Mouse (Mus musculus) frontal cortex, postnatal 36 days (tissue): ENCODE measurements around the gene Rpl3l.
"Not testable (repeated sequence)": the region's sequence is repeated elsewhere in the genome, so short reads cannot be mapped to it uniquely, and the experiment has no call there.

Source experiments
- DNase-seq, 2 experiments: peaks; one replicate each; pipeline ENCODE4 v3.0.0; 2022; ENCODE audit warnings: low spot score in 2 of 2

Rpl3l gene

DNA sequence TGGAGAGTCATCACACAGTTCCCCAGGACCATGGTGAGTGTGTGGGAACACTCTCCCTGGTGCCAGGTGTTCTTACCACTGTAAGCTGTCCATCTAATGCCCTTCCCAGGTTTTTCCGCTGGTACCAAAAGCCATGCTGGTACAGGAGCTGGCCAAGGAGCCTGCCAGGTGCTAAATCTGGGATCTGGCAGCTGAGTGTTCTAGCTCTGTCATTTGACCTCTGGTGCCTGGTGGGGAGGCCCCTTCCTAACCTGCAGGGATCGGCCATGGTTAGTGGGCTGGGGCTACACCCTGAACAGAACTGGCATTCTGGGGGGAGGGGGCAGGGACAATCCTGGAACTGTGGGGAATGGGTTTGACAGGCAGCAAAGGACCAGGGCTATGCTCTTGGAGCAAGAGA is at the start of gene Rpl3l:
Gene Rpl3l, plus strand, starts transcription at position 203 of the 400 bp plus-strand sequence.
- DNase-seq, result no peak

DNA sequence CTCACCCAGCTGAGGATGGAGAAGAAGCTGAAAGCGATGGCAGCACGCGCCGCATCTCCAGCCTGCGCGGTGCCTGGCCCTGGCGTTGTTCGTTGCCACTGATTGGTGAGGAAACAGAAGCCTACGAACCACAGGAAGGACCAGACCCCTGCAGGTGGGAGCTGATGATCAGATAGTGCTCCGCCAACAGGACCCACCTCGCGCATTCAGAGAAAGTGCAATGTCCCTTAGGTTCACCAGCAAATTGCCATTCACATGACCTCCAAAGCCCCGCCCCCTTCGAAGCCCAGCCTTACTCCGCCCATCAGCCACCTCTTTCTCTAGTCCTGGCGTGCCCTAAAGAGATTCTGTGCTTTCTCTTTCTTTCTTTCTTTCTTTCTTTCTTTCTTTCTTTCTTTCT is 41.1 kb upstream of the Rpl3l start:
- DNase-seq, result no peak

GRCm38 (mm10) chr17:24687146-24687595 is 40.4 kb upstream of the Rpl3l start:
- no peak for DNase-seq

GRCm38 (mm10) chr17:24687599-24687998 is 40.0 kb upstream of the Rpl3l start:
- DNase-seq, result no peak

GRCm38 (mm10) chr17:24689251-24690081 is 38.2 kb upstream of the Rpl3l start, which contains the start of gene Syngr3:
TSS of gene Syngr3 (minus strand) at chr17:24689955.
- DNase-seq, result peak; percentile 57 to 60

DNA sequence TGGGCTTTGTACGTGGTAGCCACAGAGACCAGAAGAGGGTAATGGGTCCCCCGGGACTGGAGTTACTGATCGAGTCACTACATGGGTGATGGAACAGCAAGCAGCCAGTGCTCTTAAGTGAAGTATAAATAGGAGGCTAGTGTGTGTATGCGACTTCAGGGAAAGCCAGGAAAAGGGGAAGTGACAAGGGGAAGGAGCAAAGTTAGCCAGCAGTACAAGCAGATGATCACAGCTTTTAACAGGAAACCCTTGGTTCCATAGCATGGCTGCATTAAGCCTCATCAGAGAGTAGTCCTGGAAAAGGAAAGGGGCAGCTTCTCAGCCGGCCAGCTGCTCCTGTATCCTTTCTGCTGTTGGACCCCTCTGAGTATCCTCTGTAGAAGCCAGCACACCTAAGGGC is 35.2 kb upstream of the Rpl3l start:
- DNase-seq, result no peak

- no peak for DNase-seq
Observed at GRCm38 (mm10) chr17:24695326-24696010, 32.2 kb upstream of the Rpl3l start.

DNA sequence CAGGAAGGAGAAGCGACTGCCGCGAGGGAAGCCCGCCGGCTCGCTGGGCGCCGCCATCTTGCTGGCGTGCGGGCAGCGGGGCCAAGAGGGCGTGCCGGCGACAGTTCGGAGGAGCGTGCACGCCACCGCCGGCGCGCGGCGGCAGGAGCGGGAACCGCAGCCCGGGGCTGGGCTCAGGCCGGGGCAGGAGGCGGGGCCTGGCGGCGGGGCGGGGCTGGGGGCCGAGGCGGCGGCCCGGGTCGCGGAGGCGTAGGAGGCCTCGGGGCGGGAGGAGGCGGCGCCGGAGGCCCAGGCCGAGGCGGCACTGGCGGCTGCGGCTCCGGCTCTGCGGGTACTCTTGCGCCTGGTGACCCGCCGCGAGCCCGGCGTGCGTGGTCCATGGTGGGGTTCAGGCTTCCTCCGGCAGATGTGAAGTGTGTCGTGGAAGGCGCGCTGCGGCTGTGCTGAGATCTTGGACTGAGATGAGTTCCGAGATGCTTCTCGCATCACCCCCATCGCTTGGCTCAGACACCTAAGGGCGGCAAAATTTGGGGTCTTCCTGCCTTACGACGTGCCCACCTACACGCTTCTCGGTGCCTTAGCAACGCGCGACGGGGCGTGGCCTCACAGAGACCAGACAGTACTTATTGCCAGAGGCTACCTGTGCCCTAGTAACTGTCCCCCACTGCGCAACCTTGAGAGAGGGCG is 31.5 kb upstream of the Rpl3l start, which contains the start of the genes Gfer and Noxo1:
Gene Gfer, minus strand, starts transcription at position 146 of the 687 bp plus-strand sequence.
Gene Noxo1, plus strand, starts transcription at position 224 of the 687 bp plus-strand sequence.
- DNase-seq, result peak; percentile 74 to 80

- DNase-seq, result no peak
Observed at GRCm38 (mm10) chr17:24697985-24698384, 29.6 kb upstream of the Rpl3l start.

- no peak for DNase-seq
Observed at GRCm38 (mm10) chr17:24698715-24699114, 28.9 kb upstream of the Rpl3l start.

DNA sequence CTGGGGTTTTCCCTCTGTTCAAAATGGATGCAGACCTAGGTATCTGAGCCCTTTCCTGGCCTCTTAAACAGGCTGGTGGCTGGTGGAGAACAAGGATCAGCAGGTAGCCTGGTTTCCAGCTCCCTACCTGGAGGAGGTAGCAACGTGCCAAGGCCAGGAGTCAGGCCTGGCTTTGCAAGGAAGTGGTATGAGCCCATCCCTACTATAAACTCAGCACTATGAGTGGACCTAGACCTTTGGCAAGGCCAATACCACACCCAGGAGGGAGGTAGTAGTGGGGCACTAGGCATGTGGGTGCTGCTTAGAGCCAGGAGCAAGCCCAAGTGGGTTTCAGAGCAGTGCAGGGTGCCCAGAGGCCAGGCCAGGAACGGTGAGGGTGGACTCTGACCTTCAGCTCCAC is 28.1 kb upstream of the Rpl3l start:
- no peak for DNase-seq

DNA sequence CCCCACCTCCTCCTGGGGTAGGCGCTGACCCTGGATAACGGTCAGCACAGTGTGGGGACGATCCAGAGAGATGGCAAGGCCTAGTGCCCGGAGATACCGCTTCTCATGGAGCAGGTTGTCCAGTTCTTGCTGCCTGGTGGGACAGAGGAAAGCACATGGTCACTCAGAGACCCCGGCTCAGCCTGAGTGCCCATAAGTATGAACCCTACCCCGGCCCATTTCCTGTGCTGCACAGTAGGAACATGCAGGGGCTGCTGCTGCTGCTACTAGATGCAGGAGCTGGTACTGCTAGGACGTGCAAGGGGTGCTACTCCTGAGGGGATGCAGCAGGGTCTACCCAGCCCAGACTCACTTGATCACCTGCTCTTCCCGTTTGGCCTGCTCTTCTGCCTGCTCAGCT is 26.4 kb upstream of the Rpl3l start:
- no peak for DNase-seq

DNA sequence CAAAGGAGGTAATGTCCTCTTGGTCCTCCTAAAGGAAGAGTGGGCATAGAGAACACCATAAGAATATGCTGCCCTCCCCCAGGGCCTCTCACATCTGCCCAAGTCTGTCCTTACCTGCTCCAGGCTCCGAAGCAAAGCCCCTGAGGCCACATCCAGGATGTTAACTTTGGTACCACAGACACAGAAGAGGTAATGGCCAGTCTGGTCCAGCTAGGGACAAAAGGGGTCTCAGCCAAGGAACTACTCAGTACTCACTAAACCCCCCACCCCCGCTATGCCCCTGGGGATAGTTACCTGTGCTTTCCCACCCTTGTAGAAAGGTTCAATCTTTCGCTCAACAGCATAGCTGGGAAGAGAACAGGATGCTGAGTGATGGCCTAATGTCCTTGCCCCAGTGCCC is 21.8 kb upstream of the Rpl3l start:
- no peak for DNase-seq

- peak; percentile 95 to 98 for DNase-seq
Observed at GRCm38 (mm10) chr17:24706982-24707800, 20.4 kb upstream of the Rpl3l start, which contains the start of gene Tbl3. TSS of gene Tbl3 (minus strand) at chr17:24707660.

DNA sequence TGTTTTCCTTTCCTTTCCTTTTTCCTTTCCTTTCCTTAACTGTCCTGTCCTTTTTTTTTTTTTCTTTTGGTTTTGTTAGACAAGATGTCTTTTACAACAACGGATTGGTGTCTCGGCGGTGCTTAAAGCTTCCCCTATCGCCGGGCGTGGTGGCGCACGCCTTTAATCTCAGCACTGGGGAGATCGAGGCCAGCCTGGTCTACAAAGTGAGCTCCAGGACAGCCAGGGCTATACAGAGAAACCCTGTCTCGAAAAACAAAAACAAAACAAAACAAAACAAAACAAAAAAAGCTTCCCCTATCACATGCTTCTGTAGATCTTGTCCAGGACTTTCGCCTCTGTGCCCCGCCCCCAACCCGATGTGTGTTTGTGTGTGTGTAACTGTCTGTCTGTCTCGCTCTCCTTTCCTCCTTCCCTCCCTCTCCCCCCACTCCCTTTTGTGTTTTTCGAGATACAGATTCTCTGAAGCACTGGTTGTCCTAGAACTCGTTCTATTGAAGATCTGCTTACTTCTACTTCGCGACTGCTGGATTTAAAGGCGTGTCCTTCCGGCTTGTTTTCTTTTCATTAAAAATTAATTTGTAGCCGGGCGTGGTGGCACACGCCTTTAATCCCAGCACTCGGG is 19.7 kb upstream of the Rpl3l start:
- no peak for DNase-seq

GRCm38 (mm10) chr17:24708646-24709045 is 19.0 kb upstream of the Rpl3l start:
- DNase-seq, result no peak

DNA sequence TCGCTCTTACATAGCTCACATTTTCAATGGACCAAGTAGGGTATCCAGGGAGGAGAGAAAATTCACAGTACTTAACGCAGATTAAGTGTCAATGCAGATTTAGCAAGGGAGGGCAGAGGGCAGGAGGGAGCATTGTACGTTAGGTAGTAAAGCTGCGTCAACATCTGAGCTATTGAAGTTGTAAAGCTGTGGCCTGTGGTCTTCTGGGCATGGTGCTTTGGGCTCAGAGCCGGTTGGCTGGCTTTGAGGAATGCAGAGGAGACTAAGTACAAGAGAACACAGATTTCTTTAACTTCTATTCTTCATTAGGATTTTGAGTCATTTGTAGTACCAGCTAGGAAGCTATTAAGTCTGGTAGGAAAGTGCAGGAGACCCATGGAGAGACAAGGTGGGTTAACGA is 12.1 kb upstream of the Rpl3l start:
- no peak for DNase-seq

- no peak for DNase-seq
Observed at GRCm38 (mm10) chr17:24716166-24716682, 11.4 kb upstream of the Rpl3l start.

DNA sequence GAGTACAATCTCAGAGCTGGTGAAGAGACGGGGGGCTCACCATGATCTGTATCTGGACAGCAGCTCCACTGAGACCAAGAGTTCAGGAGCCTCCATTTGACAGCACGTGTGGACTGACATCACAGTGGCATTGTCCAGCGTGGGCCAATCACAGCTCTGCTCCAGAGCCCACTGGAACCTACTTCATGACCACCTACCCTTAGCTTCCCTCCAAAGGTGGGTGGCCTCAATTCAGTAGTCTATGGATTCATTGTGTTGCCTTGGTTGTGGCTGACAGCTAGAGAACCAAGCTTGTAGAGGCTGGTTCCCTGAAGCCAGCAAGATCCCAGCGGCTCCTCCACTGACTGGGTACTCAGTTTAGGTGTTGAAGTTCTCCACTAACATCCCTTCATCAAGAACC is 9.7 kb upstream of the Rpl3l start, which contains the start of the genes Rnf151 and Rps2:
Gene Rnf151, minus strand, starts transcription at position 121 of the 400 bp plus-strand sequence.
Gene Rps2, plus strand, starts transcription at position 174 of the 400 bp plus-strand sequence.
- DNase-seq, result no peak

DNA sequence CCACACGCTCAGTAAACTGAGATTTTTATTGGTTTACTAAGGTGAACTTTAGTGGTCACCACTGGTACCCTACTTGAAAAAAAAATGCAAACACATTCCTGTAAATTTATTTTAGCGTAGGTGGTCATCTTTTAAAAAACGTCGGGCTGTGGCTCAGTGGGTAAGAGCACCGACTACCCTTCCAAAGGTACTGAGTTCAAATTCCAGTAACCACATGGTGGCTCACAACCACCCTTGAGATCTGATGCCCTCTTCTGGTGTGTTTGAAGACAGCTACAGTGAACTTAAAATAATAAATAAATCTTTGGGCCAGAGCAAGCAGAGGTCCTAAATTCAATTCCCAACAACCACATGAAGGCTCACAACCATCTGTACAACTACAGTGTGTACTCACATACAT is 8.7 kb upstream of the Rpl3l start:
- DNase-seq, result not testable (repeated sequence)
